Mouse (Mus musculus) hindbrain, embryonic 16.5 days (tissue): ENCODE results near the gene Tfip11. TPM values are rescaled to one million over a fixed set of nuclear protein-coding genes. Genes with fewer than 3 reads are reported as not detected.
A peak's percentile ranks its signal among the peaks of the same experiment; 100 is the strongest.

Experiments
- ATAC-seq: fragments of 200-750 bp; cut with Nextera tagmentation; 2 replicates; pipeline ENCODE4 v1.8.0; 2017; ENCODE audit warnings: moderate TSS enrichment, moderate library complexity
- H3K27ac ChIP-seq: fragments of 300-500 bp; sonication (generic); 2 replicates; pipeline ENCODE4 v1.5.1; 2014; ENCODE audit warnings: low read depth, mild to moderate bottlenecking, control low read depth, low read length, moderate library complexity
- H3K27me3 ChIP-seq: fragments of 300-500 bp; sonication (generic); replicated peaks from 2 replicates; pipeline ENCODE4 v1.6.1; 2014; ENCODE audit warnings: low read length; ENCODE audit not compliant: control insufficient read depth, insufficient read depth
- H3K36me3 ChIP-seq: fragments of 300-500 bp; sonication (generic); 2 replicates; pipeline ENCODE4 v1.6.1; 2014; ENCODE audit warnings: mild to moderate bottlenecking, low read length, moderate library complexity, mixed read lengths; ENCODE audit not compliant: control insufficient read depth, insufficient read depth
- H3K4me1 ChIP-seq: fragments of 300-500 bp; sonication (generic); 2 replicates; pipeline ENCODE4 v1.6.1; 2014; ENCODE audit warnings: low read depth, low read length; ENCODE audit not compliant: control insufficient read depth, insufficient read depth
- H3K4me2 ChIP-seq: fragments of 300-500 bp; sonication (generic); 2 replicates; pipeline ENCODE4 v1.6.1; 2014; ENCODE audit warnings: mild to moderate bottlenecking, low read length, control low read depth, moderate library complexity
- H3K4me3 ChIP-seq: fragments of 300-500 bp; sonication (generic); 2 replicates; pipeline ENCODE4 v1.5.1; 2014; ENCODE audit warnings: mild to moderate bottlenecking, low read length, control low read depth, moderate library complexity
- H3K9ac ChIP-seq: fragments of 300-500 bp; sonication (generic); 2 replicates; pipeline ENCODE4 v1.6.1; 2014; ENCODE audit warnings: low read depth, mild to moderate bottlenecking, control low read depth, low read length, moderate library complexity
- H3K9me3 ChIP-seq: fragments of 300-500 bp; sonication (generic); 2 replicates; pipeline ENCODE4 v1.6.1; 2014; ENCODE audit warnings: mild to moderate bottlenecking, low read length, moderate library complexity; ENCODE audit not compliant: control insufficient read depth
- WGBS: fragments of 180-500 bp; shearing (Covaris S2); extraction: QIAGEN DNeasy Blood & Tissue Kit; methylation state at CpG from one replicate; pipeline ENCODE4 v1.1.7; 2014; 5-methylcytosine and 5-hydroxymethylcytosine counted together
- polyA plus RNA-seq: library from polyadenylated mRNA; unstranded; fragments of >200 nt; fragmentation: Nextera tagmentation; extraction: Ambion mirVana; gene quantifications from 2 replicates; pipeline ENCODE4 v1.2.1, GENCODE M21; 2015

Gene Tfip11
- polyA plus RNA-seq, 1 experiment from 2014 or later: 31.9 TPM

DNA sequence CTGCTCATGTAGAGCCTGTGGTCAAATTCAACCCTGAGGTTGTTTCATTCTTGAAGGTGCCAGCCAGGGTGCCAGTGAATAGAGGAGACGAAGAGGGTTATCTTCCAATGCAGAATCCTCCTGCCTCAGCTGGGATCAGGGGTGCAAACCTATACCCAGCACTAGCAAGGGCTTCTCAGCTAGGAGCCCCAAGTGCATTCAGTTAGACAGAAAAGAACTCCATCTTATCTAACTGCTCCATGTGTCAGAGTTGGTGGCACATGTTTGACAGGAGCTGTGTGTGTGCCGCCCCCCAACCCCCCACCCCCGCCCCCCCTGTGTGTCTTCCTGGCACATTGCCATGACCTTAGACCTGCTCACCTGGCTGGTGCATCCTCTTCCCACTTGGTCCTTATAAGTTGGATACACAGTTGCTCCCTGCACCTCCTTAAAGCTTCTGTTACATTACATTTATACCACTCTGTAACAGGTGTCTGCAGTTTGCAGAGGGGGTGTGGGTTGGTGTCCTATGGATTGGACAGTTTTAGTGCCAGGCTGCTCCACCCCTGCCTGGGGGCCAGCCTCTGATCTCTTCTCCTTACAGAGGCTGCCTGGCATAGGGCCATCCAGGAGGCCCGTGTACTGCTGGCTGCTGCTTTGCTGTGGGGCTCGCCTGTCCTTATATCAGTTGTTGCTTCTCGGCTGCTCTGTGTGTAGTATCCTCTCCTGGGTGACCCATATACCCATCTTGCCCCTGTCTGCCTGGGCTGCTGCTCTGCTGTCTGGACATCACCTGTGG lies 29.6 kb upstream of the Tfip11 start:
- 66% methylated on average over 6 of the region's 6 CpGs for WGBS
- Histone ChIP-seq H3K4me1 (no peaks in the 10 kb centered on the region; the same call in 1 of the 2 replicates), H3K9ac (no peak overlapping the region), H3K4me3 (no peak overlapping the region), H3K27me3 (no peaks in the 10 kb centered on the region), H3K4me2 (no peak overlapping the region), H3K27ac (peak overlapping the region; percentile 21; the same call in 1 of the 2 replicates), H3K36me3 (no peaks in the 10 kb centered on the region), H3K9me3 (no peaks in the 10 kb centered on the region)
- no peak for ATAC-seq

DNA sequence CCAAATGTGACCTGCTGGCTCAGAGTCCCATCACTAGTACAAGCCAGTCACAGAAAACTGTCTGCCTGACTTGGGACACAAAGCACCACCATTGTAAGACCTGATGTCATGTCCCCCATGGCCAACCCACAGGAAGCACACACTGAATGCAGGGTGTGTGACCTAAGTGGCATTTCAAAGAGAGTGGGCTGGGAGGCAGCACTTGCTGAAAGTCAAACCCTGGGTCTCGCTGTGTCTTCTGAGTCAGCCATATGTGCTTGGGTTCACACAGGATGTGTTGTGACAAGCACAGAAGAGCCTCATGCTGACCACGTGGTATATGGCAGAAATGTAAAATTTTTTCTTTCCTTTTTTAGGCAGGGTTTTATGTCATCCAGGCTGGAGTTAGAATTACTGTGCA lies 28.9 kb upstream of the Tfip11 start:
- Histone ChIP-seq H3K9ac (no peak overlapping the region), H3K4me3 (no peak overlapping the region), H3K36me3 (no peaks in the 10 kb centered on the region), H3K4me2 (no peak overlapping the region), H3K27ac (peak overlapping the region; percentile 21; the same call in 1 of the 2 replicates), H3K4me1 (no peaks in the 10 kb centered on the region; the same call in 1 of the 2 replicates), H3K27me3 (no peaks in the 10 kb centered on the region), H3K9me3 (no peaks in the 10 kb centered on the region)
- 58% methylated on average over 2 of the region's 2 CpGs for WGBS
- ATAC-seq: no peak

DNA sequence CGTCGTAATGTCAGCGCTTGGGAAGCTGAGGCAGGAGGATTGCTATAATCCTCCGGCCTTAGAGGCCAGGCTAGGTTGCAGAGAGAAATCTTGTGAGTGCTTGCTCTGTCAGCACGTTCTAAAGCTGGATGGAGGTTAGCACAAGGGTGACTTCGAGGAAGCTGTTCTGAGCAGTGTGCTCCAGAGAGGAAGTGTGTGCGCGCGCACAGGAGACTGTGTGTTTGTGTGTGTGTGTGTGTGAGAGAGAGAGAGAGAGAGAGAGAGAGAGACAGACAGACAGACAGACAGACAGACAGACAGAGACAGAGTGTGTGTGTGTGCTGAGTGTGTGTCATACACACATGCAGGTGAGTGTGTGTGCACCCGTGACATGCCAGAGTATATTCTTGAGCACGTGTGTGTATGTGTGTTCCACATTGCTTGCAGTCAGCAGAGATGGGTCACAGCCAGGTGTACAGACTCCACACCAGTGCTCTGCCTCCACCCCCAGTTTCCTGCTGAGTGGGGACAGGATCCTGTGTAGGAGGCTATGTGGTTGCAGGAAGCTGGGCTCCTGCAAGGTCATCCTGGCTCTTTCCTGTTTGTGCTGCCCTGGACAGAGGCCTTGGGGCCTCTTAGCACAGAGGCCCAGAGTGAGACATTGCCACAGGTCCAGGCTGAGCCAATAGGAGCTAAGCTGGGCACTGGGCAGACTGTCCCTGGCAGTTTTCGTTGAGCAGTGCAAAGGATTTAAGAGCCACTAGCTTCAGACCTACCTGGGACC lies 27.8 kb upstream of the Tfip11 start:
- H3K4me2 ChIP-seq: no peak overlapping the region
- WGBS: 91% methylated on average over 12 of the region's 12 CpGs
- H3K9me3 ChIP-seq: no peaks in the 10 kb centered on the region
- no peak overlapping the region for H3K27ac ChIP-seq
- no peak overlapping the region for H3K9ac ChIP-seq
- no peaks in the 10 kb centered on the region for H3K36me3 ChIP-seq
- no peaks in the 10 kb centered on the region for H3K27me3 ChIP-seq
- ATAC-seq: no peak
- no peak overlapping the region for H3K4me3 ChIP-seq
- no peaks in the 10 kb centered on the region; the same call in 1 of the 2 replicates for H3K4me1 ChIP-seq

DNA sequence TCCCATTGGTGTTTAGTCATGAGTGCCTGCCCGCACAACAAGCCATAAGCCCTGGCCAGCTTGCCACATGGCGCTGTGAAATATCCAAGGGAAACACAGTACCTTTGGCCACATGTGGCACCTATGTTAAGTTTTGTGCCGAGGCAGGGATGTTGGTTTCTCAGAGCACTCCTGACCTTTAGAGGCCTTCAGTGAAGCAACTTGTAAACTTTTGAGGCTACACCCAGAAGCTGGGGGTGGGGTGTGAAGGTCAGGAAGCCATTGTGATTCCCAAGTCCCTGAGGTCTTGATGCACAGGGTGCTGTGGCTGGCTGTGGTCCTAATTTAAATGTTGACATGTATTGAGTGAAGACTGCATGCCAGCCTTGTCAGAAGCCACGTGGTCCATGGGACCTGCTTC lies 26.8 kb upstream of the Tfip11 start:
- no peak overlapping the region for H3K27ac ChIP-seq
- 80% methylated on average over 4 of the region's 4 CpGs for WGBS
- no peaks in the 10 kb centered on the region for H3K27me3 ChIP-seq
- H3K4me1 ChIP-seq: no peaks in the 10 kb centered on the region; the same call in 1 of the 2 replicates
- H3K9ac ChIP-seq: no peak overlapping the region
- H3K4me3 ChIP-seq: no peak overlapping the region
- no peaks in the 10 kb centered on the region for H3K36me3 ChIP-seq
- no peak for ATAC-seq
- no peaks in the 10 kb centered on the region for H3K9me3 ChIP-seq
- H3K4me2 ChIP-seq: no peak overlapping the region

DNA sequence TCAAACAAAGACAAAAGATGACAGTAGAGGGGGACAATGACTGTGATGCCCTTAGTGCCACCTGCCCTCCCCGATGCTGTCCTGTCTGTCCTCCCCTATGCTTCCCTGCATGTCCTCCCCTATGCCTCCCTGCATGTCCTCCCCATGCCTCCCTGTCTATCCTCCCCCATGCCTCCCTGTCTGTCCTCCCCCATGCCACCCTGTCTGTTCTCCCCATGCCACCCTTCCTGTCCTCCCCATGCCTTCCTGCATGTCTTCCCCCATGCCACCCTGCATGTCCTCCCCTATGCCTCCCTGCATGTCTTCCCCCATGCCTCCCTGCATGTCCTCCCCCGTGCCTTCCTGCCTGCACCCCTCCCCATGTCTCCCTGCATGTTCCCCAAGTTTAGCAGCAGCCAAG lies 26.0 kb upstream of the Tfip11 start:
- H3K27me3 ChIP-seq: no peaks in the 10 kb centered on the region
- H3K9me3 ChIP-seq: no peaks in the 10 kb centered on the region
- 81% methylated on average over 2 of the region's 2 CpGs for WGBS
- no peaks in the 10 kb centered on the region; the same call in 1 of the 2 replicates for H3K4me1 ChIP-seq
- H3K27ac ChIP-seq: no peak overlapping the region
- ATAC-seq: no peak
- no peak overlapping the region for H3K4me3 ChIP-seq
- H3K4me2 ChIP-seq: no peak overlapping the region
- no peaks in the 10 kb centered on the region for H3K36me3 ChIP-seq
- no peak overlapping the region for H3K9ac ChIP-seq

DNA sequence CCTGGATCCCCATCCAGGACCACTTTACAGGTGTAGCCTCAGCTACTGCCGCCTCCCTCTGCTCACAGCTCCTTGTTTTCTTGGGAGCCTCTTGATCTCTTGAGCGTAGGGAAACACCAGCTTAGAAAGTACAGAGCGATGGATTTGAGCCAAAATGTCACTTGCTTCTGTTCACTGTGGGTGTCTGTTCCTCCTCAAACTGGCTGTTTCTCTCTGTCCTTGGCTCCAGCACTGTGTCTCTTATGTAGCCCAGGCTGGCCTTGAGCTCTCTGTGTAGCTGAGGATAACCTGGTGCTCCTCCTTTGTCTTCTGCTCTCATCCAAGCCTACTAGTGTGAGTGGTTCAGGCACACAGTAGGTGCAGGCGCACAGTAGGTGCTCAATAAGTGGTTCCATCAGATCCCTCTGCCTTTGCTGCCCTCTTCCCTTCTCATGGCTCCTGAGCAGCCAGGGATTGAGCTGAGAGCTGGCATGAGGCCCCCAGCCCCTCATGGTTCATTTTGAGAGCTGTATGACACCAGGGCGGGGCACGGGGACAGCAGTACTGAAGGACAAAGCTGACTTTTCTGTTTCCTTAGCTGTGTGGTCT lies 25.3 kb upstream of the Tfip11 start:
- H3K9ac ChIP-seq: no peak overlapping the region
- no peak overlapping the region for H3K4me2 ChIP-seq
- H3K27ac ChIP-seq: no peak overlapping the region
- no peak overlapping the region for H3K4me3 ChIP-seq
- H3K9me3 ChIP-seq: no peaks in the 10 kb centered on the region
- 92% methylated on average over 6 of the region's 6 CpGs for WGBS
- no peaks in the 10 kb centered on the region for H3K27me3 ChIP-seq
- H3K4me1 ChIP-seq: no peaks in the 10 kb centered on the region; the same call in 1 of the 2 replicates
- ATAC-seq: no peak
- H3K36me3 ChIP-seq: no peaks in the 10 kb centered on the region

DNA sequence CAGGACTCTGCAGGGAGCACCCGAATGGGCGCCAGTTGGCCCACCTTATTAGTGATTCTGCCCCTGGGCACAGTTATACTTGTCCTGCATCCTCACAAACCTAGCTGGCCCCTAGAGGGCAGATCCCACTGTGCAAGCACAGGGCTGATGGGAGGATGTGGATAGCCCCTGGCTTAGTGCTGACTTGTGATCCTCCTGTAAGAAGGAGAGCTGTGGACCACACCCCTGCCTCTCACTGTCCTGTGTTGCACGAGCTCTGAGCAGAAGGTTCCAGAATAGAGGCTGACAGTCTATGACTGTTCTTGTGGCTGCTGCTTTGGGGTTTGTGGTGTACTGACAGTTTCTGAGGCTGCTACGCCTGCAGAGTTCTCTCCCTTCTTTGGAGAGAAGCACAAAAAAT lies 24.5 kb upstream of the Tfip11 start:
- no peak for ATAC-seq
- no peak overlapping the region for H3K9ac ChIP-seq
- no peak overlapping the region for H3K4me2 ChIP-seq
- H3K4me3 ChIP-seq: no peak overlapping the region
- H3K9me3 ChIP-seq: no peaks in the 10 kb centered on the region
- no peaks in the 10 kb centered on the region for H3K36me3 ChIP-seq
- H3K27me3 ChIP-seq: no peaks in the 10 kb centered on the region
- H3K4me1 ChIP-seq: no peaks in the 10 kb centered on the region; the same call in 1 of the 2 replicates
- no peak overlapping the region for H3K27ac ChIP-seq
- 83% methylated on average over 4 of the region's 4 CpGs for WGBS

DNA sequence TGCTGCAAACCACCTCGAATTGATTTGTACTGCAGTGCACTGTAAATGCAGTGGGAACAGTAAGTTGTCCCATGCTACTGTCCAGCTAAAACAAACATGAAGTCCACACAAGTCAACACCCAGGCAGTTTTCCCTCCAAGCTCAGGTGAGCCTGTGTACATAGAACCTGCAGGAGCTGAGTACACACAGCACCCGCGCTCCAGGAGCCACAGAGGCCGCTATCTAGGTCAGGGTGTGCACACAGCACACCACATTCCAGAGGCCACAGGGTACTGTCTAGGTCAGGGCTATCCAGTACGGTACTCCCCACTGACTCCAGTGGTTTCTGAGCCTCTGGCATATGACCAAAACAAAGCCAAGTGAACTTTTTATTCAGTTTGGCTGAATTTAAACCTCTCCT lies 23.8 kb upstream of the Tfip11 start:
- Histone ChIP-seq H3K27ac (no peak overlapping the region), H3K4me3 (no peak overlapping the region), H3K27me3 (no peaks in the 10 kb centered on the region), H3K36me3 (no peaks in the 10 kb centered on the region; the same call in 1 of the 2 replicates), H3K9me3 (no peaks in the 10 kb centered on the region), H3K4me1 (no peaks in the 10 kb centered on the region), H3K9ac (no peak overlapping the region), H3K4me2 (no peak overlapping the region)
- 86% methylated on average over 5 of the region's 5 CpGs for WGBS
- no peak for ATAC-seq

DNA sequence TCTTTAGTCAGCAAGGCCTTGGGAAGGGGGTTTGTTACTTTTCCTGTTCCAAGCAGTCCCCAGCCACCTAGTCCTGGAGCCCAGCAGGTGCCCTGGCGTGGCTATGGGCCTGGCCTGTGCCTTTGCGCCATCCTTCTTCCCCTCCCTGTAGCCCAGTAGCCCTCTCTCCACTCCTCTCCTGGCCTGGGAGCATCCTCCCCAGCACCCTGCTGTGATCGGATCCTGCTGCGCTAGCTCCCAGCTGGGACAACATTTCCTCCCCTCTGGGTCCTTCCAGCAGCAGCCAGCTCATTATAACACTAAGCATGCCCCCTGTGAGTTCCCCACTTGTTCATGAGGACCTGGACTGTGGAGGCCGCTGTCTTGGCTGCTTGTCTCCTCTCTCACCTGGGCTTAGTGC lies 20.3 kb upstream of the Tfip11 start:
- WGBS: 67% methylated on average over 5 of the region's 5 CpGs
- no peak overlapping the region for H3K4me3 ChIP-seq

More for the DNA sequence above, 20.3 kb upstream of the Tfip11 start:
- H3K9me3 ChIP-seq: no peaks in the 10 kb centered on the region
- no peaks in the 10 kb centered on the region for H3K27me3 ChIP-seq
- H3K4me2 ChIP-seq: no peak overlapping the region
- no peaks in the 10 kb centered on the region for H3K4me1 ChIP-seq
- ATAC-seq: no peak
- H3K36me3 ChIP-seq: peaks cover 12% of the 10 kb centered on the region
- no peak overlapping the region for H3K27ac ChIP-seq
- peak overlapping the region; percentile 22; the same call in 1 of the 2 replicates for H3K9ac ChIP-seq
